Mouse (Mus musculus): ENCODE data around the gene Hdac7.

Gene Hdac7

GRCm38 (mm10) chr15:97858431-97858830 lies 14.1 kb upstream of the Hdac7 start:
- DNase-seq (ENCODE audit: extremely low read depth, insufficient read length, low spot score), result no peak

- DNase-seq (ENCODE audit: extremely low read depth, insufficient read length, low spot score), result no peak
Measured at GRCm38 (mm10) chr15:97854551-97854950, 10.2 kb upstream of the Hdac7 start.

- DNase-seq (ENCODE audit: extremely low read depth, insufficient read length, low spot score), result no peak
Measured at GRCm38 (mm10) chr15:97854059-97854458, 9.8 kb upstream of the Hdac7 start.

DNA sequence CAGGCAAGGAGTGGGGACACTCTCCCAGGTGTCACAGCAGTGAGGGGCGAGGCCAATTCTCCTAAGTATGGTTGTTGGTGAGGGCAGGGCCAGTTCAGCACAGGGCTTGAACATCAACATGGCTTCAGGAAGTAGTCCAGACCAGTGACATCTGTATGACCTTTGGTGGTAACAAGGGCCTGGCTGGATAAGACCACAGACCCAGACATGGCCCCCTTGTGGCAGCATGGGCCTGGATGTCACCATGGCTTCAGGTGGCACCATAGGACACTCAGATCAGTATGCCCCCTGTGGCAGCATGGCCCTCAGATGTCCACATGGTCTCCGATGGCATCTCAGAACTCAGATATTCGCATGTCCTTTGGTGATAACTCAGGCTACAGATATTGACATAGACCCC lies 8.0 kb upstream of the Hdac7 start:
- DNase-seq (ENCODE audit: extremely low read depth, insufficient read length, low spot score), result no peak

GRCm38 (mm10) chr15:97851011-97851410 lies 6.7 kb upstream of the Hdac7 start:
- DNase-seq (ENCODE audit: extremely low read depth, insufficient read length, low spot score), result no peak

- no peak for DNase-seq (ENCODE audit: extremely low read depth, insufficient read length, low spot score)
Measured at GRCm38 (mm10) chr15:97850441-97850840, 6.1 kb upstream of the Hdac7 start.

DNA sequence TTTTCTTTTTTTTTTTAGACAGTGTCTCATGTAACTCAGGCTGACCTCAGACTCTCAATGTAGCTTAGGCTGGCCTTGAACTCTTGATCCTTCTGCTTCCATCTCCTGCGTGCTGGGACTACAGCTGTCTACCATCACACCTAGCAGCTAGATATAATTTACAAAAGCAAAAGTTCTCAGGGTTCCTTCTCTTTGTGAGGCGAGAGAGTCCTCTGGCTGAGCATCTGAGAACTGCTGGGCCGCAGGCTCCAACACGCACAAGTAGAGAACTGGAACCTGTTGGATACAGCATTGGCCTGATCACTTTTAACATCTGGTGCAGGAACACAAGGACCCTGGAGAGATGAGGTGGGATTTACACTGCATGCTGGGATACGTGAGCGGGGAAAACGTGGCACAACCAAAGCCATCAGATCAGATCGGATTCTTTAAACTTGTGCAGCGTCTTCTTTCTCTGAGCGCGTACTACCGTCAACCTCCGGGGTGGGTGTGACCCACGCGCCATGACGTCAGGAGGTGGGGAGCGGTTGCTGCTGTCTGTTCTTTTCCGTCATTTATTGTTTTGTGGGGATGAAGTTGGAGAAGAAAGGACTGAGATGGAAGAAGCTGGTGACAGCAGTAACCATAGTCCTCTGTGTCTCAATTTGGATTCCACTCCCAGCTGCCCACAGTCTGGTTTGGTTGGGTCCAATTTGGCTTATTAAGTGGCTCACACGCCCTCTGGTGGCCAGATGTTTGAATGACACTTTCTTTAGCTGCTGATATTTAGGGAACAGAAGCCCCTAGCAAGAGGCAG lies 5.0 kb upstream of the Hdac7 start:
- peak; percentile 69 for DNase-seq (ENCODE audit: extremely low read depth, insufficient read length, low spot score)

GRCm38 (mm10) chr15:97847866-97848265 lies 3.6 kb upstream of the Hdac7 start:
- no peak for DNase-seq (ENCODE audit: extremely low read depth, insufficient read length, low spot score)

GRCm38 (mm10) chr15:97847285-97847684 lies 3.0 kb upstream of the Hdac7 start:
- no peak for DNase-seq (ENCODE audit: extremely low read depth, insufficient read length, low spot score)

DNA sequence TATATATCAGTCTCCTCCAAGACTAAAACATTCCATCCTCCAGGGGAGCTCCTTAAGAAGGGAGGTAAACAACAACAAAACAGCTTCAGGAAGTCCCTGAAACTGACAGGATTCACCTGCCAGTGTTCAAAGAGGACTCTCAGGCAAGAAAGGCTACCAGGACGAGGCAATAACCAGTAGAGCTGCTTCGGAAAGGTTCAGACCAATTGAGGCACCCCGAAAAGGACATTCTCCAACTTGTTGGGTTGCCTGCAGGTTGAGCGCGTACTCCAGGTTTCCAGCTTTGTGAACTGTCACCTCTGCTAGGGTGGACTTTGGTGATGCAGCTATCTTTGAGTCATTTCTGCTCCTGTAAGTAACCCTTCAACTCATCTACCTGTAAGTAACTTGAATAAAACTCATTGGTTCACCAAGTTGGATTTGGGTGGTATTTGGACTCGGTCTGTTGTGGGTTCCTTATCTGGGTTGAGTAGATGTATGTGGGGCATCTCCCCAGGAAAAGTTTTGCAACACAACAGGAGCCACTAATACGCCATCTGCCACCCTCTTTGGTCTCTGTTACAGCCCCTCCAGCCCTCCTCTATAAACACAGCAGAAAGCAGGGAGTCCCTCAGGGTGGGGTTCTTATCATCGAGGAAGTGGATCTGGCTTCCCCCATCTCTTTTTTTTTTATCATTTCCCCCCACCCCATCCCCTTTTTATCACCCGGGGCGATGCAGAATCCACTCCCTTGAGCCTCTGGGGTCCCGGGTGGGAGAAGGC lies 2.0 kb upstream of the Hdac7 start:
- no peak for DNase-seq (ENCODE audit: extremely low read depth, insufficient read length, low spot score)

DNA sequence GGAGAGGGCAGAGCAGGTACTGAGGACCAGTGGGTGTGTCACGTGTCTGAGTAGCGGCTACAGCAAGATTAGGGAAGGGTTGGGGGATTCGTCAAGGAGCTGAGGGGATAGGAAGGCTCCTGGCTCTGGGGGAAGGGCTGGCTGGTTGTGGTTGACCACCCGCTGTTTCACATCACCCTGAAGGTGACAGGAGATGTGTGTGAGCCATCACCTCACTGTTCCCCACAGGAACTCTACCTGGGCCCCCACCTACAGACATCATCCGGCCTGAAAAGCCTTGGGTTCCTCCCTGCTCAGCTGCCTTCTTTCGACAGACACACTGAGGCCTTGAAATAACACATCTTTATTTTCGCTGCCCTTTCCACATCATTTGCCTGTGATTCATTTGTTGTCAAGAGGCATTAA lies 1.1 kb downstream of the Hdac7 start:
- no peak for DNase-seq (ENCODE audit: extremely low read depth, insufficient read length, low spot score)

GRCm38 (mm10) chr15:97842058-97842457 lies 2.2 kb downstream of the Hdac7 start:
- DNase-seq (ENCODE audit: extremely low read depth, insufficient read length, low spot score), result no peak

GRCm38 (mm10) chr15:97841383-97841782 lies 2.9 kb downstream of the Hdac7 start:
- DNase-seq (ENCODE audit: extremely low read depth, insufficient read length, low spot score), result no peak

GRCm38 (mm10) chr15:97840781-97841180 lies 3.5 kb downstream of the Hdac7 start:
- DNase-seq (ENCODE audit: extremely low read depth, insufficient read length, low spot score), result no peak

DNA sequence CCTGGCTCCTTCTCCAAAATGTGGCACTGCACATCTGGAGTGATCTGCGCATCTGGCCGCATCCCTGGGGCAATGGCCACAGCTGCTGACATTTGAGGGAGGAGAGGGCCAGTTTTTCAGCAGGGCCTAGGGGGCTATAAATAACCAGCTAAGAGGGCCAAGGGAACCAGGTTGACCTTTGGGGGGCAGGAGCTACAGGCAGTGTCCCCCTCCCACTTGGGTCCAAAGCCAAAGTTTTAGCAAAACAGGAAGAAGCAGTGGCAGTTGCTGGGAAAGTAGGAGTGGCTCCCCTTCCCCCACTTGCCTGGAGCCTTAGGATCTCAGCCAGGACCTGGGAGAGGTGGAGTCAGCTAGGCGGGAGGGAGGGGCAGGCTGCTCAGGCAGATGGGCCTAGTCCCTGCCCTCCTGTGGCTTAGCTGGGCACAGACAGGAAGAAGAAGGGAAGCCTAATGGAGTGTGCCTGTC lies 4.3 kb downstream of the Hdac7 start:
- DNase-seq (ENCODE audit: extremely low read depth, insufficient read length, low spot score), result peak; percentile 81

- DNase-seq (ENCODE audit: extremely low read depth, insufficient read length, low spot score), result no peak
Measured at GRCm38 (mm10) chr15:97839473-97839872, 4.8 kb downstream of the Hdac7 start.

GRCm38 (mm10) chr15:97839012-97839411 lies 5.3 kb downstream of the Hdac7 start:
- no peak for DNase-seq (ENCODE audit: extremely low read depth, insufficient read length, low spot score)

DNA sequence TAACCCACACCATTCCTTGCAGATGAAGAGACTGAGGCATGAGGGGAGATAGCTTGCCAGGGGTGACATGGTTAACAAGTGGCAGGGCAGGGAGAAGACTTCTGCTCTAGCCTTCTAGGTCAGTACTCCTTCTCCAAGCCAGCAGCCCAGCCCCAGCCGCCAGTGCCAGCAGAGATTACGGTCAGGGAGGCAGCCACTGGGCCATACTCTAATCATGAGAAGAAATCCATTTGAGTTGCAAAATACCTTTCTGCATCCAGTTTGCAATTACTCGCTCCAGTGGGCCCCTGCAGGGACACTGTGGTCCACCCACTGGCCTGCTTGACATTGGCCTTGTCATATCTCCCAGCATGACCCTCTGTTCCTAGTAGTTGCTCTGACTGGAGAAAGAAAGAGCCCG lies 5.9 kb downstream of the Hdac7 start:
- no peak for DNase-seq (ENCODE audit: extremely low read depth, insufficient read length, low spot score)

DNA sequence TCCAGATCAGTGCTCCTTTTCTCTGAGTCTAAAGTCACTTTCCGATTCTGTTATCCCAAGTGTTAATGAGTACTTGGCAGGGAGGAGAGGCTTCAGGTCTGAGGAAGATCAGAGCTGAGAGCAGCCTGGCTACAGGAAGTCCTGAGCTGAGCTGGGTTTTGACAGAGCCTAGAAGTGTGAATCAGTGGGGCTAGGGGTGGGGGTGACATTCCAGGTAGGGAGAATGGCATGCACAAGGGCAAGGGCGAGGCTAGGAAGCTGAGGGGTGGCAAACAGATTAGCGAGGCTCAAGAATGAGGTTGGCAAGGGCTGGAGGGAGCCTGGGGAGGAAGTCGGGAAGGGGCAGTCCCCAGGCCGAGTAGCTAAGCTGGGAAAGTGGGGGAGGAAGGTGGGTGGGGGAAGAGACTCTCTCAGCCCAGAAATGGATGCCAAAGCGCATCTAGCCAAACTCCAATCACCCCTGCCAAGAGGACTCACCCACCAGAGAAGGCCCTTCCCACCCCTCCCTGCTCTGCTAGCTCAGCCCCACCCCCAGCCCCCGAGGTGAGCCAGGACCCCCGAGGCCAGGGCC lies 6.7 kb downstream of the Hdac7 start:
- DNase-seq (ENCODE audit: extremely low read depth, insufficient read length, low spot score), result peak; percentile 78

DNA sequence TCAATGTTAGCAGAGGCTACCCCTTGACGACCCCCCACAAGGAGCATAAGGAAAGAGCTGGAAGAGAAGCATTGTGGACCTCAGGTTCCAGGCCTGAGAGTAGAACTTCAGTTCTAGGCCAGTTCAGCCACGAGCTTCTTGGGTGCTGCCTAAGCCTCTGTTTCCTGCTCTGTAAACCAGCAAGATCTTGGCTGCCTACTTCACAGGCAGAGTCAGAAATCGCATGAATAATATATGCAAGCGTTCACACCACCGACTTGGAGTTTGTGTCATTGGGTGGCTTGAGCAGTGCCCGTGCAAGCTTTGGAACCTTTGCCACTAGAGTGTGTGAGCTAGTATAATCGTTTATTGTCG lies 7.4 kb downstream of the Hdac7 start:
- no peak for DNase-seq (ENCODE audit: extremely low read depth, insufficient read length, low spot score)

- no peak for DNase-seq (ENCODE audit: extremely low read depth, insufficient read length, low spot score)
Measured at GRCm38 (mm10) chr15:97836153-97836893, 8.0 kb downstream of the Hdac7 start.

Measured in 3134 (cell line).